Mouse (Mus musculus) left cerebral cortex, adult 18-20 months (tissue): ENCODE measurements at regions not wholly inside any gene's neighbourhood (a gene's known extent, or its start where the extent isn't known, plus 50 kb on each side); places are given as distances from the start of the nearest gene placed in this dataset.
"Not testable (repeated sequence)": the region's sequence is repeated elsewhere in the genome, so short reads cannot be mapped to it uniquely, and the experiment has no call there.

Experiments
- DNase-seq, 2 experiments: peaks; one replicate each; pipeline ENCODE4 v3.0.0; 2021 to 2022; ENCODE audit warnings: low spot score in 2 of 2, mixed read lengths in 1 of 2

- DNase-seq = no peak
Observed at GRCm38 (mm10) chr4:10311886-10312285, 562.4 kb upstream of the 2610301B20Rik start.

DNA sequence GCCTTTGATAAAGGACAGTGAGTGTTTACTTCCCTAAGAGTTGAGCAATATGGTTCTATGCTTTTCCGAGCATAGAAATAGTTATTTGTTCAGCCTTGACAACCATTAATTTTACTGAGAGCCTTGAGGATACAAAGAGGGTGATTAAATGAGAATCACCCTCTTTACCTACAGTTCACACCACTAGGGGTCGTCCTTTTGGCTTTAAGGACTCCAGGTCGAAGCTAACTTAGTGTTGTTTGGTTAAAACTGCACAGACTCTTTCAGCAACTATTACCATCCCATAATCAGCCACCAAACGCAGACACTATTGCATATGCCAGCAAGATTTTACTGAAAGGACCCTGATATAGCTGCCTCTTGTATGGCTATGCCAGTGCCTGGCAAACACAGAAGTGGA lies 559.2 kb upstream of the 2610301B20Rik start:
- no peak for DNase-seq

- DNase-seq = no peak
Observed at GRCm38 (mm10) chr4:10315875-10316274, 558.4 kb upstream of the 2610301B20Rik start.

DNA sequence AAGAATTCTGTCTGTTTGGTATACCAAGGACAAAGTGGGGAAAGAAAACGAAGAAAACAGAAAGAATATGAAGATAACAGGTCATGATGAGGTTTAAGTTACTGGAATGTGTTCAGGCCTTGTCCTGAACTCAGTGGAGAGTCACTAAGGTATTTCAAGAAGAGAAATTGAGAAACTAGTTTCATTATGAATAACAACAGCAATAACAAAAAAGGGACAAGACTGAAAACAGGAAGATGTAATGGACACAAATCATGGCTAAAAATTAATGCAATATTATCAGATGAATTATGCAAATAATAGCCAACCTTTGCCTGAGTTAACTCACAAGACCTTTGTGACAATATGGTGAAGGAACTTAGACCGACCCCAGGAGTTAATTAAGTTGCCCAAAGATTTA lies 530.2 kb upstream of the 2610301B20Rik start:
- DNase-seq = no peak

DNA sequence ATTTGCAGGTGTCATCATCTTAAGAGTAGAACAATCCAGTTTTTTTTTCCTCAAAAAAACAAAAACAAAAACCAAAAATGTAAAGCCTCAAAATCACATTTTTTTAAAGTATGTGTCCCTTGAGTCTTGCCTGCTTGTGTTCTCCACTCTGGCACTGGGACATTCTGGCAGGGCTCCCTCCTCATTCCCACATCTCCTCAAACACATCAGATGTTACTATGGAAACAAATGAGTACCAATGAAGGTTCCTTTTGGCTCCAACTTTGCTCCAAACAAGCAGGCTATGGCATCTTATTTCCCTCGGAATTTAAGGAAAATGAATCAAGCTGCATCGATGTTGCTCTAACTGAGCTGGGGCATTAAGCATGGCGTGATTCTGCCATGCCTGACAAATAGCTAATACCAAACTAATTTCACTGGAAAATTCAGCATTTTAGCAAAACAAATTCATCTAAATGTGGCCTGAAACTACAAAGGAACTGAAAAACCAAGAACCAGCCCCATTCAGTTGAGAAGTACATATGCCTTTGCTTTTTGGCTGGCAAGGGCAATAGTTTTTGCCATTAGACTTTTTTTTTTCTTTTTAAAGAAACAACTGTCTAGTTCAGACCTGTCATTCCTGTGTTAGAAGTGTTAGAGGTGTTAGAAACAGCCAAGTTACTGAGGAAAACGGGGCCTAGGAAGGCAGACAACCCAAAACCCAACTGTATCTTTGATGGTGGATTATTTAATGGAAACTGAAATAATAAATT lies 522.2 kb upstream of the 2610301B20Rik start:
- peak; percentile 26 to 45 for DNase-seq

DNA sequence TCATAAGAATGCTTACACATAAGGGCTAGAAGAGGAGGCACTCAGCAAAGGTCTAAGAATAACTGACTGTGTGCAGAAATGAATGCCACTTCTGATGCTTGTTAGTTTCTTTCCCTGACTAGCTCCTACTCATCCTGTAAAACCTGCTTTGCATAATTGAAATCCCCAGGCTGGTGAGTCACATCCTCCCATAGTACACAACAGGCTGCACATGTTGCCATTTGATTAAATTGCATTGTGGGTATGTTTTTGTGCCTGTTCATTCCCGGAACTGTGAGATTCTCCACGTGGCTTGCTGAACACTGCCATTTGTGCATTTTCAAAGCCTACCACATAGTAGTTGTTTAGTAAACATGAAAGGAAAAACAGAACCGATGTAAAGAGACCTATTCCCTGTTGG lies 516.7 kb upstream of the 2610301B20Rik start:
- peak; percentile 16 to 38 for DNase-seq

DNA sequence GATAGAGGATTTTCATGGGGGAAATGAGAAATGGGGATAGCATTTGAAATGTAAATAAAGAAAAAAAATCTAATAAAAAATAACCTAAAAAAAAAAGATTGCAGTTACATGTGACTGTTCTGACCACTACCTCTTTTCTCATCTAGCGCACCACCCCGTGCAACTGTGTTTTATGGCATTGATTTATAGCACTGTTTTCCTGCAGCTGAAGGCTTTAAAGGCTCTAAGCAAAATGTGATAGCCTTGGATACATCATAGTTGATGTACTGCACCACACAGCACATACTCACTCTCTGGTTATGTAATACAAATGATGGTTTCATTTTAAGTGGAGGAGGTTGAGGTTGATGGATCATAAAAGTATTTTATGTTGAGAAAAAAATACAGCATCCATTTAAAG lies 484.5 kb upstream of the 2610301B20Rik start:
- DNase-seq = no peak

DNA sequence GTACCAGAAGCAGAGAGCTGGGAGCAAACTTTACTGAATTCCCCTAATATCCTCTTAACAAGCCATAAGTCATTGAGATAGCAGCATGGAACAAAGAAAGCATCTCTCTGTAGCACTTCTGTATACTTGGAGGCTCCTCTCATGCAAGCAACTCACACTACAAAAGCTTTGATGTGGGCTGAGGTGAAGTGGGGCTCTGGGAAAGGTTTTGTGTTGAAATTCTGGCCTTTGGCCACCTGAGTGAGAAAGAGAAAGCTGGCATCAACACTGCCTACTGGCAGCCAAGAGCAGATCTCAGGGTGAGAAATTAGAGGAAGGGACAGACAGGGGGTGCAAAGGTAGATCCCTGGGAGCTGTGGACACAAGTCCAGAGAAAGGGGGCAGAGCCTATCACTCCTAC lies 477.0 kb upstream of the 2610301B20Rik start:
- no peak for DNase-seq

GRCm38 (mm10) chr4:10398075-10398474 lies 476.2 kb upstream of the 2610301B20Rik start:
- no peak for DNase-seq

DNA sequence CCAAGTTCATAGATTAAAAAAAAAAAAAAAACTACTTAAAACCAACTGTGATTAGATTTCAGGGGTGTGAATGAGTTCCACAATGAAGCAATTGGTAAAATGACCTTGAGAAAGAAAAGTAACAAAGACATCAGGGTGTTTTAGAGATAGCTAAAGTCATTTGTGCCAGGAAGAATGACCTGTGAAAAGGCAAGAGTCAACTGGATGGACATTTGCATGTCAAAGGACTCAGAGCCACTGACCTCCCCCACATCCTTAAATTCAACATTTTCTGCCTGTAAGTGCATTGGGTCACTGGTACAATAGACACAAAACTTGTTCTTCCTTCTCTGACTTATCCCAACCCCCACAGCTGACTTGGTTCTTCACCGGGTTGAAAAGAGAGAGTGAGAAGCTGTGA lies 474.6 kb upstream of the 2610301B20Rik start:
- DNase-seq = no peak

GRCm38 (mm10) chr4:10402928-10403327 lies 471.4 kb upstream of the 2610301B20Rik start:
- DNase-seq = no peak

DNA sequence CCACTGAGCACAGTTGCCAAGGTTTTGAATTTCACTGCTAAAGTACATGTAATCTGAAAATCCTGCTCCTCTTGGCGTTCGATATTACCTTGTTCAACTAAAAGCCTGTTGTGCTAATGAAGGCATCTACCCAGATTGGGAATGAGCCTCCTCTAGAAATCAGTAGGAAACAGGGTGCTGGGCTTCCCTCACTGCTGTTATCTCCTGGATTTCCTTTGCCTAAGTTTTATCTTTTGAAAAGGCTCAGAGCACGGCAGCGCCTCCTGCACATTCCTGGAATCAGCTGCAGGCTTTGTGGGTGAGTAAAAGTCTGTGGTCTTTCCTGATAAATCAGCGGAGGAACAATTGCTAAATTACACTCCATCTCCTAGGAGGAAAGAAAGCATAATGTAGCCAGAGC lies 469.9 kb upstream of the 2610301B20Rik start:
- no peak for DNase-seq

- DNase-seq = no peak
Observed at GRCm38 (mm10) chr4:10405102-10405501, 469.2 kb upstream of the 2610301B20Rik start.

DNA sequence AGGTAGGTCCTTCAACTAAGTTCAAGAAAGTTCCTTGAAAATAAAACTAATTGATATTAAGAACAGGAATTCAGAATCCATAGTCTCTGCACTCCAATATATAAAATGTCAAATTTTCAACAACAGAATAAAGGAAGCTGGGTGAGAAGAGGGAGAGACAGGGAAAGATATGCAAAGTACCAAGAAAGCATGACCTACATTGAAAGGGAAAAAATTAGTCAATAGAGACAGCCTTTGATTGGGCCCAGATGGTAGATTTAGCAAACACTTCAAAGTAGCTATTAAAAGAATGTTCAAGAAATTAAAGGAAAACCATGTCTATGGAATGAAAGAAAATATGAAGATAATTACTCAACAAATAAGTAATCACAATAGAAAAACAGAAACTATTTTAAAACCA lies 460.0 kb upstream of the 2610301B20Rik start:
- no peak for DNase-seq

GRCm38 (mm10) chr4:10421354-10421753 lies 452.9 kb upstream of the 2610301B20Rik start:
- no peak for DNase-seq

DNA sequence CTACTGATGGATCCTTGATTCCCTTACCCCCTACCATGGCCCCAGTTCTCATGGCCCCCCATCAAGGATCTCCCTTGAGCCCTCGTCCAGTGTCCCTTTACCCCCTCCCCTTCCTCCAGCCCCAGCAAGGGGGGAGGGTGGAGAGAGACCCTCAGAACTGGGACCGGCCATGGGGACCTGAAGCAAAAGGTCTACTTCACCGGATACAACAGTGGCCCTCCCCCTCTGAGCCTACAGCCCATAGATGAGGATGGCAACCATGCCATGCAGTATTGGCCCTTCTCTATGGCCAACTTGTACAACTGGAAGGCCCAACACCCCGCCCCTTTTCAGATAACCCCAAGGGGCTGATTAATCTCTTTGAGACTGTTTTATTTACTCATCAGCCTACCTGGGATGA lies 439.9 kb upstream of the 2610301B20Rik start:
- no peak for DNase-seq

DNA sequence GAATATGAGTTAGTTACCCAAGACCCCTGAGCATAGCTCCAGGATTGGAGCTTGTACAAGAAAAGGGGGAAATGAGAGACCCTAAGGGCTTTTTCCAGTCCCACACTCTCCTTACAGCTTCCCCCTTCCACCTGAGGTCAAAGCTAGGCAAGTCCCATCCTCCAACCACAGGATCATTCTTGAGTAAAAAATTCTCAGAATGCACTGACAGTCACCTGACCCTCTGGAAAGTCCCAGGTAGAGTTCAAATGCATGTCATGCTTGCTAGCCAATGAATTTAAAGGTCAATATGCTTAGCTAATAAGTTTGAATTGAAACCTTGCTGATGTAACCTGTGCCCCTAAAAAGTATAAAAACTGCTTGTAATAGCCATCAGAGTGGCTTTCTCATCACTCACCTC lies 434.4 kb upstream of the 2610301B20Rik start:
- not testable (repeated sequence) for DNase-seq

DNA sequence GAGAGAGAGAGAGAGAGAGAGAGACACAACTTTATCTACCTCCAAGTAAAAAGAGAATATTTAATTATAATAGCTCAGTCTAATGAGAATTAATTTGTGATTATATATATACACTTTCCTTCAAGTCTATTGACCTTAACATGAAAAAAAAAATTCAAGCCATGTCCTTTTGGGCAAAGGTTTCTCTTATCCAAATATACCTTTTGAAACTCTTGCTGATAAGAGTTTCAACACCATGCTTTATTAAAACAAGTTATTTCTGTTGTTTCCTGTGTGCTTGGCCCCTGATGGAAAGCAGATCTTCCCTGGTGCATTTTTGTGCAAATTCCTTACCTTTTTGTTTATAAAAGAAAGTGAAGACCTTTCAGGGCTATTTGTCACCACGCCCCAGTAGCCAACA lies 414.7 kb upstream of the 2610301B20Rik start:
- no peak for DNase-seq

- DNase-seq = no peak
Observed at GRCm38 (mm10) chr4:10480936-10481335, 393.4 kb upstream of the 2610301B20Rik start.

GRCm38 (mm10) chr4:10508163-10508821 lies 366.0 kb upstream of the 2610301B20Rik start:
- peak; percentile 3 for DNase-seq

DNA sequence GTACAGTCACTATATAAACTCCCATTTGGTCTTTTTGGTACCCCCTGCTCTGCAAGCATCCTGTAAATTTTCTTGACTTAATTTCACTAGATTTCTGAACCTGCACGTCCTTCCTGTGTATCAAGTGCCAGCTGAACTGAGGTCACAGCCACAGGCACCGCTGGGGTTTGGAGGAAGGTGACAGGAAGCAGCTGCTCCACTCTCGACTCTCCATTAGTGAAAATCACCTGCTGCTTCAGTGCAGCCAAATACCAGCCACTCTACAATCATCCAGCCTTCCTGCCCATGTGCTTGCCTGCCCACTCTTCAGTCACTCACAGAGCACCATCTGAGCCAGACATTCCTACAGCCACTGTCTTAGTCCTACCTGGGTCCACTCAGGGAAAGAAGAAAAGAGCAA lies 364.3 kb upstream of the 2610301B20Rik start:
- DNase-seq = no peak

DNA sequence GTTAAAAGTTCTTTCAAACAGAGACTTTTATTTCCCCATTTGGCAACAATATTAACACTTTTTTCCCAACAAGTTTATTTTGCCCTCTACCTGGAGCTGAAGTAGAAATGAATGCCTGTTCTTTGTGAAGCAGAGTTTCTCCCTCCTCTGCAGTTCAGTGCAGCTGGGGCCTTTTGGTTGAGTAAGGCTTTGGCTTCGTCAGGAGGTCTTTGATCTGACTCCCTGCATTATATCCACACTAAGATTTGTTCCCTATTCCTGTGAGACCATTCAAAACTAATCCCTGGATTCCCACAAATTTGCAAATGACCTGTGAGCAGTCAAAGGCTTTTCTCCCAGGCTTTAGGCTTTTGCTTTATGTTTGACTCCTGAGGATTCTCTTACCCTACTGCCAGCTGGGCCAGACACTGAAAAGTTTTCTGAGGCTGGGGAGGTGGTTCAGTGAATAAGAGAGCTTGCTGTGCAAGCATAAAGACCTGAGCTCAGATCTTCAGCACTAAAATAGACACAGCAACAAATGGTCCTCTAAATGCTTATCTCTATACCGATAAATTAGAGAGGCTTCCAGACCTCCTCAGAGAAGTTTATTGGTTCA lies 323.5 kb upstream of the 2610301B20Rik start:
- no peak for DNase-seq

DNA sequence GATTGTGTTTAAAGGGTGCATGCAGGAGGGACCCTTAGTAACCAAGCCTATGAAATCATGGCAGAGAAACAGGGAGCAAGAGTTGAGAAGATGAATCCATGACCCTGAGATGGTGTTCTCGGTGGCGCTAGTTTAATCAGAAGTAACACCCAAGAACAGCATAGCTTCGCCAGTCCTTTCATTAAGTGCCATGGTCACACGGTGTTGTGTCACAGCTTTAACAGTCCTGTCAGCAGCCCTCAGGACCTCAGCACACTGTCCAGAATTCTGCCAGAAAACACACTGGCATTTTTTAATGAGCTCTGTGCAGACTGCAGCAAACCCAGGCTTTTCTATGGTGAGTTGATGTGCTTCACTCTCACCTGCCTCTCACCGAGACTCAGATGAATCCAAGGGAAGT lies 320.6 kb upstream of the 2610301B20Rik start:
- no peak for DNase-seq
